Mouse (Mus musculus): ENCODE measurements at regions not wholly inside any gene's neighbourhood (a gene's known extent, or its start where the extent isn't known, plus 50 kb on each side); places are given as distances from the start of the nearest gene placed in this dataset.
"Not testable (repeated sequence)": the region's sequence is repeated elsewhere in the genome, so short reads cannot be mapped to it uniquely, and the experiment has no call there.

DNA sequence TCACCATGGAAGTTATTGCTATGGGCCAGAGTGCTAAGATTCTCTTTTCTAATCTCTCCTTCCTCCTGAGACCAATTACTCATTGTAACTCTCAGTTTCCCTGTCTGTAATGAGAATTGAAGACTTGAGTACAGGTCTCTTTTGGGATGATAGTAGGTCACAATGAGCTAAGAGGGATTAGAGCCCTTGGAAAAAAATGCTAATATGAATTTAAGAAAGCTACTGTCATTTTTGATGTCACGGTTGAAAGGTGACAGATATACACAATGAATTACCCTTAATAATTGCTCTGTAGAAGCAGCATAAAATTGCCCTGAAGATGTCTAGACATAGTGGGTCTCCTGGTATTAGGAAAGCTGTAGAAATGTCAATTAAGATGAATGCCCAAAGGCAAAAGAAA, 178.2 kb downstream of the Kcna4 start:
- in situ Hi-C loops (cut with MboI; ENCODE audit: low sequenced_read_pairs in 2 of 2, unreplicated experiment in 2 of 2) = no loop called here
- no peak overlapping the region for H3K27ac ChIP-seq (ENCODE audit: insufficient read depth, low read depth, low read length, poor library complexity, severe bottlenecking)
- H3K9me3 ChIP-seq (ENCODE audit: control insufficient read depth, insufficient read depth, low read depth, low read length) = no peaks in the 10 kb centered on the region
- no peak overlapping the region for H3K9ac ChIP-seq (ENCODE audit: insufficient read depth, low read depth, low read length, poor library complexity, severe bottlenecking)
- no peak for DNase-seq (ENCODE audit: low read depth, low spot score)
- H3K4me1 ChIP-seq (ENCODE audit: control insufficient read depth in 2 of 2, insufficient read depth in 2 of 2, low read length in 2 of 2, poor library complexity in 1 of 2) = no peaks in the 10 kb centered on the region
- H3K4me3 ChIP-seq (ENCODE audit: insufficient read depth in 1 of 2, low read depth in 1 of 2, low read length in 2 of 2, poor library complexity in 1 of 2, severe bottlenecking in 1 of 2) = no peak overlapping the region
- no peaks in the 10 kb centered on the region for H3K36me3 ChIP-seq (ENCODE audit: control insufficient read depth, insufficient read depth, low read length, poor library complexity, severe bottlenecking)
- TF ChIP-seq ZNF384 (IDR thresholded peaks at IDR 0.05; ENCODE audit: low read depth, low read length) (no peak), HCFC1 (IDR thresholded peaks at IDR 0.05; ENCODE audit: borderline replicate concordance, insufficient read depth, low read length) (no peak), CHD2 (IDR thresholded peaks at IDR 0.05; ENCODE audit: low read depth, low read length) (no peak), MAFK (IDR thresholded peaks at IDR 0.05; ENCODE audit: insufficient read depth, low read depth, low read length) (no peak)

- DNase-seq (ENCODE audit: low read depth, low spot score) = no peak
- H3K9ac ChIP-seq (ENCODE audit: insufficient read depth, low read depth, low read length, poor library complexity, severe bottlenecking) = no peak overlapping the region
- no peak overlapping the region for H3K27ac ChIP-seq (ENCODE audit: insufficient read depth, low read depth, low read length, poor library complexity, severe bottlenecking)
- H3K36me3 ChIP-seq (ENCODE audit: control insufficient read depth, insufficient read depth, low read length, poor library complexity, severe bottlenecking) = no peaks in the 10 kb centered on the region
- no peaks in the 10 kb centered on the region for H3K4me1 ChIP-seq (ENCODE audit: control insufficient read depth in 2 of 2, insufficient read depth in 2 of 2, low read length in 2 of 2, poor library complexity in 1 of 2)
- no peak overlapping the region for H3K4me3 ChIP-seq (ENCODE audit: insufficient read depth in 1 of 2, low read depth in 1 of 2, low read length in 2 of 2, poor library complexity in 1 of 2, severe bottlenecking in 1 of 2)
- in situ Hi-C loops (cut with MboI; ENCODE audit: low sequenced_read_pairs in 2 of 2, unreplicated experiment in 2 of 2) = no loop called here
- TF ChIP-seq CHD2 (IDR thresholded peaks at IDR 0.05; ENCODE audit: low read depth, low read length) = no peak
- no peaks in the 10 kb centered on the region for H3K9me3 ChIP-seq (ENCODE audit: control insufficient read depth, insufficient read depth, low read depth, low read length)
Measured at GRCm38 (mm10) chr2:107503646-107504379, 213.4 kb downstream of the Kcna4 start.

GRCm38 (mm10) chr2:107507426-107508167, 217.2 kb downstream of the Kcna4 start:
- in situ Hi-C loops (cut with MboI; ENCODE audit: low sequenced_read_pairs in 2 of 2, unreplicated experiment in 2 of 2) = no loop called here
- no peak overlapping the region for H3K27ac ChIP-seq (ENCODE audit: insufficient read depth, low read depth, low read length, poor library complexity, severe bottlenecking)
- no peaks in the 10 kb centered on the region for H3K36me3 ChIP-seq (ENCODE audit: control insufficient read depth, insufficient read depth, low read length, poor library complexity, severe bottlenecking)
- no peak overlapping the region for H3K9ac ChIP-seq (ENCODE audit: insufficient read depth, low read depth, low read length, poor library complexity, severe bottlenecking)
- no peak for DNase-seq (ENCODE audit: low read depth, low spot score)
- TF ChIP-seq HCFC1 (IDR thresholded peaks at IDR 0.05; ENCODE audit: borderline replicate concordance, insufficient read depth, low read length) = no peak
- no peak for TF ChIP-seq CHD2 (IDR thresholded peaks at IDR 0.05; ENCODE audit: low read depth, low read length)
- TF ChIP-seq ZNF384 (IDR thresholded peaks at IDR 0.05; ENCODE audit: low read depth, low read length) = no peak
- no peak for TF ChIP-seq MAFK (IDR thresholded peaks at IDR 0.05; ENCODE audit: insufficient read depth, low read depth, low read length)
- no peak for TF ChIP-seq ZC3H11A (IDR thresholded peaks at IDR 0.05; ENCODE audit: borderline replicate concordance, low read depth, low read length)
- no peaks in the 10 kb centered on the region for H3K9me3 ChIP-seq (ENCODE audit: control insufficient read depth, insufficient read depth, low read depth, low read length)
- no peaks in the 10 kb centered on the region for H3K4me1 ChIP-seq (ENCODE audit: control insufficient read depth in 2 of 2, insufficient read depth in 2 of 2, low read length in 2 of 2, poor library complexity in 1 of 2)
- no peak overlapping the region for H3K4me3 ChIP-seq (ENCODE audit: insufficient read depth in 1 of 2, low read depth in 1 of 2, low read length in 2 of 2, poor library complexity in 1 of 2, severe bottlenecking in 1 of 2)

DNA sequence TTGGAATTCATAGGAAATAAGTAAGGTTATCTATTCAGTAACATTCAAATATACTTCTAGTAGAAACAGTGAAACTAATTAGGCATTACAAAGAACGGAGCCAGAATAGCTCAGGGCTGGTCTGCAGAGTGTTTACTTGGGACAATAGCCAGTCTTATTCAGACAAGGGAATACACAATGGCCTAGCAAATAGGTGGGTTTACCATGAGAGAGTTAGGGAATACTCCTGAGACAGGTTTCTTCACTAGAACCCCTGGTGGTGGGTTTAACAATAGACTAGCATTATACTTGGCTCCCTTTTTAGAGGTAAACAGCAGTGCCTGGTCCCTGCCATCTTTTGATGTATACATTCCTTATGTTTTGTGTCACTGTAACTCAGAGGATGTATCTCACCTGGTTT, 225.0 kb downstream of the Kcna4 start:
- H3K4me3 ChIP-seq (ENCODE audit: insufficient read depth in 1 of 2, low read depth in 1 of 2, low read length in 2 of 2, poor library complexity in 1 of 2, severe bottlenecking in 1 of 2); H3K9ac ChIP-seq (ENCODE audit: insufficient read depth, low read depth, low read length, poor library complexity, severe bottlenecking); H3K36me3 ChIP-seq (ENCODE audit: control insufficient read depth, insufficient read depth, low read length, poor library complexity, severe bottlenecking); in situ Hi-C loops (cut with MboI; ENCODE audit: low sequenced_read_pairs in 2 of 2, unreplicated experiment in 2 of 2); H3K9me3 ChIP-seq (ENCODE audit: control insufficient read depth, insufficient read depth, low read depth, low read length); H3K27ac ChIP-seq (ENCODE audit: insufficient read depth, low read depth, low read length, poor library complexity, severe bottlenecking); H3K4me1 ChIP-seq (ENCODE audit: control insufficient read depth in 2 of 2, insufficient read depth in 2 of 2, low read length in 2 of 2, poor library complexity in 1 of 2): not testable (repeated sequence)
- DNase-seq (ENCODE audit: low read depth, low spot score) = peak; percentile 33

GRCm38 (mm10) chr2:107518107-107518506, 227.7 kb downstream of the Kcna4 start:
- no peak overlapping the region for H3K27ac ChIP-seq (ENCODE audit: insufficient read depth, low read depth, low read length, poor library complexity, severe bottlenecking)
- no peaks in the 10 kb centered on the region for H3K9me3 ChIP-seq (ENCODE audit: control insufficient read depth, insufficient read depth, low read depth, low read length)
- no peak overlapping the region for H3K9ac ChIP-seq (ENCODE audit: insufficient read depth, low read depth, low read length, poor library complexity, severe bottlenecking)
- H3K4me1 ChIP-seq (ENCODE audit: control insufficient read depth in 2 of 2, insufficient read depth in 2 of 2, low read length in 2 of 2, poor library complexity in 1 of 2) = no peaks in the 10 kb centered on the region; a peak in 1 of 4 replicates
- TF ChIP-seq MAFK (IDR thresholded peaks at IDR 0.05; ENCODE audit: insufficient read depth, low read depth, low read length) (no peak), ZC3H11A (IDR thresholded peaks at IDR 0.05; ENCODE audit: borderline replicate concordance, low read depth, low read length) (no peak), CHD2 (IDR thresholded peaks at IDR 0.05; ENCODE audit: low read depth, low read length) (no peak), HCFC1 (IDR thresholded peaks at IDR 0.05; ENCODE audit: borderline replicate concordance, insufficient read depth, low read length) (no peak), ZNF384 (IDR thresholded peaks at IDR 0.05; ENCODE audit: low read depth, low read length) (no peak)
- in situ Hi-C loops (cut with MboI; ENCODE audit: low sequenced_read_pairs in 2 of 2, unreplicated experiment in 2 of 2) = no loop called here
- H3K36me3 ChIP-seq (ENCODE audit: control insufficient read depth, insufficient read depth, low read length, poor library complexity, severe bottlenecking) = no peaks in the 10 kb centered on the region
- H3K4me3 ChIP-seq (ENCODE audit: insufficient read depth in 1 of 2, low read depth in 1 of 2, low read length in 2 of 2, poor library complexity in 1 of 2, severe bottlenecking in 1 of 2) = no peak overlapping the region
- no peak for DNase-seq (ENCODE audit: low read depth, low spot score)

Measured in ES-E14 (cell line).